Mouse (Mus musculus) gastrocnemius, adult 2 months (tissue): ENCODE data around the gene Kdm4c. TPM values are rescaled to one million over a fixed set of nuclear protein-coding genes. Genes with fewer than 3 reads are reported as not detected.

ENCODE experiments used
- DNase-seq: peaks from one replicate; pipeline ENCODE4 v3.0.0; 2022
- H3K27ac ChIP-seq: fragments of 200-600 bp; 2 replicates; pipeline ENCODE4 v1.8.1; 2022; ENCODE audit warnings: mild to moderate bottlenecking
- H3K4me3 ChIP-seq: fragments of 200-600 bp; 2 replicates; pipeline ENCODE4 v1.8.1; 2022; ENCODE audit warnings: mild to moderate bottlenecking, moderate library complexity
- CTCF ChIP-seq: fragments of 200-600 bp; IDR thresholded peaks from 2 replicates; pipeline ENCODE4 v1.8.1; 2022; ENCODE audit warnings: antibody characterized with exemption, mild to moderate bottlenecking, moderate library complexity
- intact Hi-C: fragments of 180-260 bp; cut with DNase I; formaldehyde crosslinking; loops from one replicate; pipeline ENCODE4 v1.15.1; 2025
- total RNA-seq, 2 experiments: library from RNA; stranded (reverse); gene quantifications; 2 replicates each; pipeline ENCODE4 v1.2.3; 2021

Gene Kdm4c
- total RNA-seq, 2 experiments from 2014 or later = 9.9 to 10.1 TPM

DNA sequence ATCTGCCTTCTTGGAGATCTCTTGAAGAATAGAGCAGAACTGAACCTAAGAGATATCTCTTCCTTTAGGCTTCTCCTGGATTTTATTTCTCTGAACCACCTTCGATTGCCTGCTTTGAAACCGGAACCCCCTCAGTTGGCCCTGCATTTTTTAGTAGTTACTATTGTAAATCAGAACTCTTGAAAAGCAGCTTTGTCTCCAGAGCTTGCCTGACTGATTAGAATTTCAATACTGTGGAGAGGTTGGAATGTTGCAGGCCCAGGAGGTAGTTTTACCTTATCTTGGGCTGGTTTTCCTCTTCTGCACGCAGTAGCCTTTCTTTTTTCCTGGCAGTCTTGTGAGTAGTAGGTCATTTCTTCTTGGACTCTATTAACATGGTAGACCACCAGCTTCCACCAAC is 17.0 kb downstream of the Kdm4c start:
- no peak for TF ChIP-seq CTCF
- no peak overlapping the region for H3K27ac ChIP-seq
- no peak for DNase-seq
- intact Hi-C loops = loop anchor here (10.0 kb wide), 1 partner anchor 315 kb away; no protein-coding TSS in a partner anchor
- no peak overlapping the region for H3K4me3 ChIP-seq

DNA sequence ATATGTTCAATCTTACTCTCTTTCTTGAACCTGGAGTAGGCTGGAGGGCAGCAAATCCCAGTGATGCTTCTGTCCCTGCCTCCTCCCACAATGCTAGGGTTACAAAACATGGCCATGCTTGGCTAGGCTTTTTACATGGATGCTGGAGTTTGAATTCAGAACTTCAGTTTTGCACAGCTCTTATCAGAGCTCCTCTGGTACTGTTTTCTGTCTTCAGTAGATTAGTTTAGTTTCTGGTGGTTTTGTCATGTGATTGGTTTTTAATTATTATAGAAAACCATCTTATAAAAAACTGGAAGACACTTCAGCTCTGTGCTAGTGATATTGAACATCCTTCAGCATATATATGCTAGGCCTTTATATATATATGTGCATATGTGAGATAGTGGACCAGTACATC is 19.6 kb downstream of the Kdm4c start:
- no peak for TF ChIP-seq CTCF
- intact Hi-C loops = no loop called here
- Histone ChIP-seq H3K4me3 (no peak overlapping the region), H3K27ac (no peak overlapping the region)
- DNase-seq = no peak

DNA sequence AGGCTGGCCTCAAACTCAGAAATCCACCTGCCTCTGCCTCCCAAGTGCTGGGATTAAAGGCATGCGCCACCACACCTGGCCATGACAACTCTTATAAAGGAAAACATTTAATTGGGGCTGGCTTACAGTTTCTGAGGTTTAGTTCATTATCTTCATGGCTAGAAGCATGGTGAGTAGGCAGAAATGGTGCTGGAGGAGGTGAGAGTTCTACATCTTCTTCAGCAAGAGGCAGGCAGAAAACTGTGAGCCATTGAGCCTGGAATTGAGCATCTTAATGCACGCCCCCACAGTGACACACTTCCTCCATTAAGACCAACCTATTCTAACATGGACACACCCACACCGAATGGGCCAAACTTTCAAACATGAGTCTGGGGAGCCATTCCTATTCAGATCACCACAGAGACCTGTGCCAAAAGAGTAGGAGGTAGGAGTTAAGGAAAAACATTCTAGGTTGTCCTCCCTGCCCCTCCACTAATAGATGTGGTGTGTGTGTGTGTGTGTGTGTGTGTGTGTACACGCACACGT is 22.2 kb downstream of the Kdm4c start:
- no peak for TF ChIP-seq CTCF

DNA sequence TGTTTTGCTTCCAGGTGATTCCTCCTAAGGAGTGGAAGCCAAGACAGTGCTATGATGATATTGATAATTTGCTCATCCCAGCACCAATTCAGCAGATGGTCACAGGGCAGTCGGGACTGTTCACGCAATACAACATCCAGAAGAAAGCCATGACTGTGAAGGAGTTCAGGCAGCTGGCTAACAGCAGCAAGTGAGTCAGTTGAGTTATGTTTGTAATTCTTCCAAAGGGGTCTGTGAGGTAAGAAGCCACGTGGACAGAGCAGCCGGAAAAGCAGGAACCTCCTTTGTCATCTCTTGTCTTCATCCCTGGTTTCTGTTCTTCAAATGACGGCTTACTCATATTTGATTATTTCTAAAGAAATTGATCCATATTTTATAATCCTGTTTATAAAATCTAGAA is 28.9 kb downstream of the Kdm4c start:
- no peak for TF ChIP-seq CTCF
- H3K27ac ChIP-seq = no peak overlapping the region
- intact Hi-C loops = no loop called here
- no peak overlapping the region for H3K4me3 ChIP-seq
- no peak for DNase-seq

More for the DNA sequence above, 22.2 kb downstream of the Kdm4c start:
- intact Hi-C loops = no loop called here
- DNase-seq = no peak
- Histone ChIP-seq H3K27ac (no peak overlapping the region), H3K4me3 (no peak overlapping the region)

DNA sequence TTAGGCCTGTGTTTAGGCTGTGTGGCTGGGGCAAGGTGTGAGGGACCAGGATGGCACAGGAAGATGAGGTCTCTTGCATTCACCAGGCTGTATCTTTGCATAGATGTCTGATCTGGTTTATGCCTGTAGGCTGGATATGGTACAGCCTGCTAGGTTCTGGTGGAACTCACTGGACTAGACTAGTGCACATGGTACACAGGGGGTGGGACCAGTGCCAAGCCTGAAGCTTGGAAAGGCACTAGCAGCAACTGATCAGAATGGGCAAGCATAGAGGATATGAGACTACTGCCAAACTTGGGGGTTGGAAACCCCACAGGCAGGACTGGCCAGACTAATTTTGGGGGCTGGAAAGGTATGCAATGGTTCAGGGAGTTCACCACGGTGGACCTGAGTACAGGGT is 35.2 kb downstream of the Kdm4c start:
- TF ChIP-seq CTCF = no peak
- intact Hi-C loops = no loop called here
- Histone ChIP-seq H3K4me3 (no peak overlapping the region), H3K27ac (no peak overlapping the region)
- DNase-seq = no peak

DNA sequence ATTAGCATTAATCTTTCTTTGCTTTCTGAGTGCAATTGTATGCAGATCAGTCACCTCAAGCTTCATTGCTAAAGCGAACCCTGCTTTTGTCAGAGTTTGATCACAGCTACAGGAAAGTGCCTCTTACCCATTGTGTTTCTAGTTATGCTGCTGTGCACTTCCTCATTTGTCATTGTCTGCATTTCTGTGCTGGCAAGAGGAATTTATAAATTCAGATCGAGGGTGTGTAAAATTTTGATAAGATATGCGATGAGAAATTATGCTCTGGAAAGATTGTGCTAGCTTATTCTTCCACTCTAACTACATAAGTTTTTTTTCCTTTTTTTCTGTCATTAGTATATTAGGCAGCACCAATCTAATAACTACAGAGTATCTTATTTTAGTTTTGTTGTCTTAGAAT is 37.9 kb downstream of the Kdm4c start:
- Histone ChIP-seq H3K4me3 (no peak overlapping the region), H3K27ac (no peak overlapping the region)
- intact Hi-C loops = no loop called here
- no peak for DNase-seq
- TF ChIP-seq CTCF = no peak

DNA sequence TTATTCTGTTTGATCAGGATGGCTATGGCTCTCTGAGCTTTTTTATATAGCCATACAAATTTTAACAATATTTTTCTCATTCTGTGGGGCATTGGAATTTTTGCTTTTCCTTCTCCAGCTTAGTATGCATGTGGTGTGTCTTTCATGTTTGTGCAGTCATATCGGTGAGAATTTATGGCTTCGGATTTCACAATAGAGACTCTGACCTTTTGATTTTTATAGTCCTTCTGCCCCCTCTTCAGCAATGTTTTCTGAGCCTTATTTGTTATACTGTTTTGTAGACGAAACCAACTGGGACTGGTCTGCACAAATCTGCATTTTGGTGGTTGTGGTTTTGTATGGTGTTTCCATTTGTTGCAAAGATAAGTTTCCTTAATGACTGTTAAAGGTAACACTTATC is 45.6 kb downstream of the Kdm4c start:
- no peak for TF ChIP-seq CTCF

DNA sequence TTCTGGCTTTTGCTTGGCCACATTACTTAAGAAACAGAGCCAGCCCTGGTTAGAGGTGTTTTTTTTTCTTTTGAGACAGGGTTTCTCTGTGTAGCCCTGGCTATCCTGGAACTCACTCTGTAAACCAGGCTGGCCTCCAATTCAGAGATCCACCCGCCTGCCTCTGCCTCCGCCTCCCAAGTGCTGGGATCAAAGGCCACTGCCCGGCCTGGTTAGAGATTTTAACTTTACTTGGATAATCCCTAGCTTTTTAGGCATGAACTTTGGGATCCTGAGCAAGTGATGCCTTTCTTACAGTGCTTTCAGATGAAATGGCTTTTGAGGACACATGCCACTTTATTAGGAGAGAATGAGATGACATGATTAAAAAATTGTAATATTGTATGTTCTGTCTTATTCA is 52.4 kb downstream of the Kdm4c start:
- Histone ChIP-seq H3K4me3 (no peak overlapping the region), H3K27ac (no peak overlapping the region)
- intact Hi-C loops = no loop called here
- no peak for TF ChIP-seq CTCF
- no peak for DNase-seq

More for the DNA sequence above, 45.6 kb downstream of the Kdm4c start:
- Histone ChIP-seq H3K27ac (no peak overlapping the region), H3K4me3 (no peak overlapping the region)
- intact Hi-C loops = no loop called here
- DNase-seq = no peak

DNA sequence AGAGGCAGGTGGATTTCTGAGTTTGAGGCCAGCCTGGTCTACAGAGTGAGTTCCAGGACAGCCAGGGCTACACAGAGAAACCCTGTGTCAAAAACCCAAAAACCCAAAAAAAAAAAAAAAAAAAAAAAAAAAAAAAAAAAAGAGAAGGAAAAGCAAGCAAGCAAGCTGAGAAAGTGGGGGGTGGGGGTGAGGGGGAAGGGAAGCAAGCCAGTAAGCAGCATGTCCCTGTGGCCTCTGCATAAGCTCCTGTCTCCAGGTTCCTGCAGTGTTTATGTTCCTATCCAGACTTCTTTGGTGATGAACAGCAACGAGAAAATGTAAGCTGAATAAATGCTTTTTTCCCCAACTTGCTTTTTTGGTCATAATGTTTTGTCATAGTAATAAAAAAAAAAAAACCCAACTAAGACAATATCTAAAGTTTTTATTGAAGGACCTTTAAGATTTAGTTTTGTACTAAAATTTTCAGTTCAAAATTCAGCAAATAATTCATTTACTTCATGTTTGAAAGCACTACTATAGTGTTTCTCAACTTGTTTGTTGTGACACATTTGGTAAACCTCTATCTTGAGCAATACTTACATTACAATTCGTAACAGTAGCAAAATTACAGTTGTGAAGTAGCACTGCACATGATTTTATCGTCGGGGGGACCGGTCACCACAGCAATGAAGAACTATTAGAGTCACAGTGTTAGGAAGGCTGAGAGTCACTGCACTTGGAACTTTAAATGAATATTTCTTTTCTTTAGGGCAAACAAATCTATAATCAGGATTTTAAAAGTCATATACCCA is 63.2 kb downstream of the Kdm4c start:
- H3K4me3 ChIP-seq = no peak overlapping the region
- no peak overlapping the region for H3K27ac ChIP-seq
- TF ChIP-seq CTCF = no peak
- intact Hi-C loops = no loop called here
- no peak for DNase-seq

DNA sequence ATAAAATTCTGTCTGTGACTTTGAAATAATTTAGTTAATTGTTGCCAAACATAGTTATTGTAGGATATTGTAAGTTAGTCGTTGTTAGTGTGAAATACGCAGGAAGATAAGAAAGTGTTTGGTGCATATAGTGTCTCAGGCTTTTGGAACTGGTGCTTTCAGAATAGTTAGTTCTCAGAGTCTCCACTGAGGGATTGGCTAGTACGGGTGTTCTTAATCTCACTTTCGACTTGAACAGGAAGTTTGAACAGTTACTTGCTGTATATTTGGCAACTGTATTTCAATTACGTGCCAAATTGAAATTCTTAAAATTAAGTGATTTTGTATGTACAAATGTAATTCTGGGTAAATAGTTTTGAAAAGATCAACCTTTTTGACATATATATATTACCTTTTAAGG is 68.8 kb downstream of the Kdm4c start:
- intact Hi-C loops = no loop called here
- no peak for TF ChIP-seq CTCF
- Histone ChIP-seq H3K4me3 (no peak overlapping the region), H3K27ac (no peak overlapping the region)
- DNase-seq = no peak

DNA sequence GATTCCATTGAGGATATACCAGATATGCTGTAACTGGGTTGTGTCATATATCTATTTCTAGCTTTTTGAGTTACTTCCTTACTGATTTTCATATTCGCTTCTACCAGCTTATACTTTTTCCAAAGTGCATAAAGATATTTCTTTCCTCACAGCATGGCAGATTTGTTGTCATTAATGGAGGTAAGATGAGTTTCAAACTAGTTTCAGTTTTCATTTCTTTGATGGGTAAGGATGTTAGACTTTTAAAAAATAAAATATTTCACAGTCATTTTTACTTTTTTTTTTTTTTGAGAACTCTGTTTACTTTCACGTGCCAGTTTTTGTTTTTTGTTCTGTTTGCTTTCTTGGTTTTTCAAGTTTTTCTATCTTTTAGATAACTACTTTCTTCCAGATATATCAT is 70.6 kb downstream of the Kdm4c start:
- H3K27ac ChIP-seq = no peak overlapping the region
- DNase-seq = no peak
- H3K4me3 ChIP-seq = no peak overlapping the region
- no peak for TF ChIP-seq CTCF
- intact Hi-C loops = no loop called here

DNA sequence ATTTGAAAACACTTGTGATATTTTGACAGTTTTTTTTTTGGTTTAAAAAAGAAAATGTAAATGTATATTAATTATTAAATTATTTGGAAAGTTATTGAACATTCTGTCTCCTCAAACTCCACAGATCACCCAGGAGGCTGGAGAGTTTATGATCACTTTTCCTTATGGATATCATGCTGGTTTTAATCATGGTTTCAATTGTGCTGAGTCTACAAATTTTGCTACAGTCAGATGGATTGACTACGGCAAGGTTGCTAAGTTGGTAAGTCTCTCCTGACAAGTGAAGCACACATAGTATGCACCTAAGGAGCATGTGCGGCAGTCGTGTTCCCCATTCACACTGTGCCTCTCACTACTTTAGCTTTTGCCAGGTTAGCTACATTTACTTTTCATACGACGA is 73.1 kb downstream of the Kdm4c start:
- no peak for TF ChIP-seq CTCF
- DNase-seq = no peak
- intact Hi-C loops = no loop called here
- Histone ChIP-seq H3K27ac (no peak overlapping the region), H3K4me3 (no peak overlapping the region)

DNA sequence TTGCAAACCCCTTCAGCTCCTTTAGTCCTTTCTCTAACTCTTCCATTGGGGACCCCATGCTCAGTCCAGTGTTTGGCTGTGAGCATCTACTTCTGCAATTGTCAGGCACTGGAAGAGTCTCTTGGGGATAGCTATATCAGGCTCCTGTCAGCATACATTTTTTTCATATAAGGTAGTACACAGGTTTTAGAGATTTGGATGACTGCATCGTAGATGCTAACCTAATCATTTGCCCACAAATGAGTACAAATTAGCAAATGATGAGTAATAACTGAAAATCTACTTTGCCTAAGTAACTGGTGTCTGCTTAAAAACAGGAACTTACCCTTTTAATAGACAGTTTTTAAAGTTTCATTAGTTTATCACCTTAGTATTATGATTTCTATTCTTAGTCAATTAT is 77.0 kb downstream of the Kdm4c start:
- TF ChIP-seq CTCF = no peak
- no peak for DNase-seq
- Histone ChIP-seq H3K27ac (no peak overlapping the region), H3K4me3 (no peak overlapping the region)
- intact Hi-C loops = no loop called here

DNA sequence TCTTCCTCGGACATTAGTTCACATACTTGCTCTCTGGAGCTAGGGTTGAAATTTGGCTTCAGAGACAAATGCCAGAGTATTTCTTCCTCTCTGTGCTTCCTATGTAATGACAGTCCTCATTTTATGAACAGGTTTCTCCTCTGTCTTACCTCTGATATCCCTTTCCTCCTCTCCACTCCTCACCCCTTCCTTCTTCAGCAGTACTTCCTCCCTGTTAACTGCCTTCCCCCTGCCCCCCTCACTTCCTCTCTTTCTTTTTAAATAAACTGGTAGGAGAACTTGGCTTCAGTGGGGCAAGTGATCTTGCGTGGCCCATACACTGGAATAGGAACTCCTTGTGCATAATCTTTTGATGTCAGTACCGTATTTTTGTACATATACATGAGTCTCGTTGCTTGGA is 115.2 kb downstream of the Kdm4c start:
- Histone ChIP-seq H3K27ac (no peak overlapping the region), H3K4me3 (no peak overlapping the region)
- TF ChIP-seq CTCF = no peak
- no peak for DNase-seq
- intact Hi-C loops = no loop called here
